Mouse (Mus musculus) left cerebral cortex, postnatal 14 days (tissue): ENCODE data around the gene Ifnlr1. TPM values are rescaled to one million over a fixed set of nuclear protein-coding genes. Genes with fewer than 3 reads are reported as not detected.
"Not testable (repeated sequence)": the region's sequence is repeated elsewhere in the genome, so short reads cannot be mapped to it uniquely, and the experiment has no call there.

Experiments
- DNase-seq, 2 experiments: peaks; one replicate each; pipeline ENCODE4 v3.0.0; 2021 to 2022; ENCODE audit warnings: low spot score in 2 of 2, mixed read lengths in 1 of 2
- intact Hi-C: fragments of 180-260 bp; cut with DNase I; formaldehyde crosslinking; loops from one replicate; pipeline ENCODE4 v1.15.1; 2025
- total RNA-seq, 2 experiments: library from RNA; stranded (reverse); gene quantifications; 2 replicates each; pipeline ENCODE4 v1.2.3; 2021

The Ifnlr1 gene
- total RNA-seq, 2 experiments from 2014 or later, result 0.35 to 0.40 TPM

- intact Hi-C loops, result loop anchor here (5.0 kb wide), 1 partner anchor 86 kb away; no protein-coding TSS in a partner anchor
- DNase-seq, result no peak
Measured at GRCm38 (mm10) chr4:135681789-135682188, 4.3 kb upstream of the Ifnlr1 start.

- intact Hi-C loops, result loop anchor here (5.0 kb wide), 1 partner anchor 84 kb away; no protein-coding TSS in a partner anchor
- DNase-seq, result peak in 1 of 2 experiments; percentile 38
Measured at GRCm38 (mm10) chr4:135683553-135683952, 2.5 kb upstream of the Ifnlr1 start.

GRCm38 (mm10) chr4:135684731-135685130 lies 1.4 kb upstream of the Ifnlr1 start:
- DNase-seq, result no peak
- intact Hi-C loops, result loop anchor here (5.0 kb wide), 1 partner anchor 83 kb away; no protein-coding TSS in a partner anchor

- intact Hi-C loops, result no loop called here
- no peak for DNase-seq
Measured at GRCm38 (mm10) chr4:135686568-135686953, 474 bp downstream of the Ifnlr1 start.

- intact Hi-C loops, result no loop called here
- DNase-seq, result no peak
Measured at GRCm38 (mm10) chr4:135689797-135690196, 3.7 kb downstream of the Ifnlr1 start.

GRCm38 (mm10) chr4:135690241-135690640 lies 4.2 kb downstream of the Ifnlr1 start:
- intact Hi-C loops, result no loop called here

GRCm38 (mm10) chr4:135692916-135693315 lies 6.8 kb downstream of the Ifnlr1 start:
- DNase-seq, result no peak
- intact Hi-C loops, result no loop called here

More at GRCm38 (mm10) chr4:135690241-135690640, 4.2 kb downstream of the Ifnlr1 start:
- no peak for DNase-seq

- no peak for DNase-seq
- intact Hi-C loops, result no loop called here
Measured at GRCm38 (mm10) chr4:135698498-135698897, 12.4 kb downstream of the Ifnlr1 start.

- DNase-seq, result no peak
- intact Hi-C loops, result no loop called here
Measured at GRCm38 (mm10) chr4:135703497-135703896, 17.4 kb downstream of the Ifnlr1 start.

GRCm38 (mm10) chr4:135704016-135704415 lies 17.9 kb downstream of the Ifnlr1 start:
- intact Hi-C loops, result no loop called here

GRCm38 (mm10) chr4:135706045-135706444 lies 20.0 kb downstream of the Ifnlr1 start:
- intact Hi-C loops, result loop anchor here (5.0 kb wide), 1 partner anchor 61 kb away; no protein-coding TSS in a partner anchor
- no peak for DNase-seq

More at GRCm38 (mm10) chr4:135704016-135704415, 17.9 kb downstream of the Ifnlr1 start:
- no peak for DNase-seq

- peak; percentile 69 to 72 for DNase-seq
- intact Hi-C loops, result loop anchor here (5.0 kb wide), 1 partner anchor 58 kb away; no protein-coding TSS in a partner anchor
Measured at GRCm38 (mm10) chr4:135709072-135709564, 23.0 kb downstream of the Ifnlr1 start.

- intact Hi-C loops, result loop anchor here (5.0 kb wide), 1 partner anchor 58 kb away; no protein-coding TSS in a partner anchor
Measured at GRCm38 (mm10) chr4:135709621-135710020, 23.5 kb downstream of the Ifnlr1 start.

GRCm38 (mm10) chr4:135710392-135710791 lies 24.3 kb downstream of the Ifnlr1 start:
- intact Hi-C loops, result no loop called here

More at GRCm38 (mm10) chr4:135709621-135710020, 23.5 kb downstream of the Ifnlr1 start:
- DNase-seq, result no peak

GRCm38 (mm10) chr4:135714776-135715175 lies 28.7 kb downstream of the Ifnlr1 start:
- intact Hi-C loops, result no loop called here
- peak; percentile 21 to 37 for DNase-seq

More at GRCm38 (mm10) chr4:135710392-135710791, 24.3 kb downstream of the Ifnlr1 start:
- no peak for DNase-seq

GRCm38 (mm10) chr4:135716438-135716837 lies 30.4 kb downstream of the Ifnlr1 start:
- DNase-seq, intact Hi-C loops: not testable (repeated sequence)

- intact Hi-C loops, result no loop called here
- no peak for DNase-seq
Measured at GRCm38 (mm10) chr4:135722540-135723290, 36.6 kb downstream of the Ifnlr1 start.

GRCm38 (mm10) chr4:135726416-135726815 lies 40.3 kb downstream of the Ifnlr1 start:
- intact Hi-C loops, result no loop called here
- no peak for DNase-seq

GRCm38 (mm10) chr4:135727817-135728216 lies 41.7 kb downstream of the Ifnlr1 start, which contains the start of gene Il22ra1:
Il22ra1 (plus strand) TSS chr4:135728172.
- intact Hi-C loops, result no loop called here
- DNase-seq, result no peak

- DNase-seq, result peak; percentile 16 to 31
- intact Hi-C loops, result no loop called here
Measured at GRCm38 (mm10) chr4:135730204-135730603, 44.1 kb downstream of the Ifnlr1 start.
